Mouse (Mus musculus) midbrain, embryonic 16.5 days (tissue): ENCODE measurements at regions not wholly inside any gene's neighbourhood (a gene's known extent, or its start where the extent isn't known, plus 50 kb on each side); places are given as distances from the start of the nearest gene placed in this dataset.

Experiments used
- ATAC-seq: fragments of 200-750 bp; cut with Nextera tagmentation; 2 replicates; pipeline ENCODE4 v1.8.0; 2017; ENCODE audit warnings: moderate TSS enrichment
- H3K27ac ChIP-seq: fragments of 300-500 bp; sonication (generic); 2 replicates; pipeline ENCODE4 v1.5.1; 2014; ENCODE audit warnings: mild to moderate bottlenecking, low read length, mixed read lengths
- H3K27me3 ChIP-seq: fragments of 300-500 bp; sonication (generic); 2 replicates; pipeline ENCODE4 v1.6.1; 2014; ENCODE audit warnings: low read depth, low read length, mixed read lengths; ENCODE audit not compliant: control insufficient read depth, insufficient read depth
- H3K36me3 ChIP-seq: fragments of 300-500 bp; sonication (generic); 2 replicates; pipeline ENCODE4 v1.6.1; 2014; ENCODE audit warnings: mild to moderate bottlenecking, low read length, moderate library complexity, mixed read lengths; ENCODE audit not compliant: control insufficient read depth, insufficient read depth
- H3K4me1 ChIP-seq: fragments of 300-500 bp; sonication (generic); 2 replicates; pipeline ENCODE4 v1.6.1; 2014; ENCODE audit warnings: mild to moderate bottlenecking, low read length, mixed read lengths; ENCODE audit not compliant: control insufficient read depth, insufficient read depth
- H3K4me2 ChIP-seq: fragments of 300-500 bp; sonication (generic); 2 replicates; pipeline ENCODE4 v1.6.1; 2014; ENCODE audit warnings: mild to moderate bottlenecking, low read length, mixed read lengths
- H3K4me3 ChIP-seq: fragments of 300-500 bp; sonication (generic); 2 replicates; pipeline ENCODE4 v1.5.1; 2014; ENCODE audit warnings: low read depth, mild to moderate bottlenecking, low read length, moderate library complexity, mixed read lengths
- H3K9ac ChIP-seq: fragments of 300-500 bp; sonication (generic); 2 replicates; pipeline ENCODE4 v1.6.1; 2014; ENCODE audit warnings: low read depth, low read length, mixed read lengths
- H3K9me3 ChIP-seq: fragments of 300-500 bp; sonication (generic); replicated peaks from 2 replicates; pipeline ENCODE4 v1.6.1; 2014; ENCODE audit warnings: mild to moderate bottlenecking, low read length, mixed read lengths; ENCODE audit not compliant: control insufficient read depth, poor library complexity, severe bottlenecking
- WGBS: fragments of 180-500 bp; shearing (Covaris S2); extraction: QIAGEN DNeasy Blood & Tissue Kit; methylation state at CpG from one replicate; pipeline ENCODE4 v1.1.7; 2014; 5-methylcytosine and 5-hydroxymethylcytosine counted together

GRCm38 (mm10) chr7:69061242-69061641 is 312.2 kb upstream of the Arrdc4 start:
- WGBS, result 56% methylated on average over 4 of the region's 4 CpGs
- no peaks in the 10 kb centered on the region for H3K36me3 ChIP-seq
- ATAC-seq, result peak; percentile 88

GRCm38 (mm10) chr7:69016575-69016974 is 267.5 kb upstream of the Arrdc4 start:
- Histone ChIP-seq H3K27ac (no peak overlapping the region), H3K4me1 (no peaks in the 10 kb centered on the region), H3K4me3 (no peak overlapping the region), H3K9ac (no peak overlapping the region), H3K9me3 (no peaks in the 10 kb centered on the region), H3K36me3 (no peaks in the 10 kb centered on the region), H3K4me2 (peak overlapping the region; percentile 3; the same call in 1 of the 2 replicates), H3K27me3 (no peaks in the 10 kb centered on the region)
- 0 out of 2 replicates have a peak, but pooled peaks have one; percentile 11 for ATAC-seq
- WGBS, result 37% methylated on average over 8 of the region's 8 CpGs

More at GRCm38 (mm10) chr7:69061242-69061641, 312.2 kb upstream of the Arrdc4 start:
- Histone ChIP-seq H3K27me3 (no peaks in the 10 kb centered on the region), H3K9ac (no peak overlapping the region), H3K4me3 (no peak overlapping the region), H3K4me1 (peaks cover 9% of the 10 kb centered on the region), H3K27ac (no peak overlapping the region), H3K4me2 (no peak overlapping the region), H3K9me3 (no peaks in the 10 kb centered on the region)

DNA sequence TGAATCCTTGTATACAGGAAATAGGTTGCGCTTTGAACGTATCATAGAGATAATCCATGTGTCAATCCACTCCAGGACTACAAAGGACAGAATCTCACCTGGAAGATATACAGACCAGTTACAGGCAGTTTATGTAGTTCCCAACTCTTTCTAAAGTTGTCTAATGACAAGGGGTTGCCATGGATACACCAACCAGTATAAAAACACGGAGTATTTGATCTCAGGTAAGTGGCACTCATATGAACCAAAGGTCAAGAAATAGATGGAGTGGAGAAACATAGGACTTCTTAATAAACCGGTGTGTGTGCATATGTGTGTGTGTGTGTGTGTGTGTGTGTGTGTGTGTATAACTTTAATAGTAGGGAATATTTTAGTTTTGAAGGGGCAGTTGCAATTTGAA is 266.0 kb upstream of the Arrdc4 start:
- ATAC-seq, result no peak
- WGBS, result 78% methylated on average over 4 of the region's 4 CpGs
- no peak overlapping the region for H3K9ac ChIP-seq

DNA sequence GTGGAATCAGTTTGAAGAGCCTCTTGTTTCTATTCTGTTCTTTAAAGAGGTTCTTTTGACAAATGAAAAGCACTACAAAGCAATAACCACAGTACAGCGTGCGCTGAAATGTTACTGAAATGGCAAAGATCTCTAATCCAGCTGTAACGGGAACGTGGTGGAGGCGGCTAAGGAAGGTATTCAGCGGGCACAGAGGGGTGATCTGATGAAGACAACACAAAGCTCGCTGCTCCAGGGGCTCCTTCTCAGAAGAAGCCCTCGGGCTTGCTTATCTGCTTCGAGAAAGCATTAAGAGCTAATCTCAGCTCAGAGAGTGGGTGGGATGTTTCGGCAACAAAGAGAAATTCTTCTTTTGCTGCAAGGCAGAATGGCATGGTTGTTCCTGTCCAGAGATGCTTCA is 258.2 kb upstream of the Arrdc4 start:
- Histone ChIP-seq H3K4me1 (no peaks in the 10 kb centered on the region), H3K9ac (no peak overlapping the region), H3K4me2 (0 out of 2 replicates have a peak overlapping the region, but pooled peaks have one; percentile 19), H3K36me3 (no peaks in the 10 kb centered on the region), H3K4me3 (no peak overlapping the region), H3K9me3 (no peaks in the 10 kb centered on the region), H3K27me3 (no peaks in the 10 kb centered on the region), H3K27ac (no peak overlapping the region)
- 38% methylated on average over 10 of the region's 10 CpGs for WGBS
- ATAC-seq, result no peak

More for the DNA sequence above, 266.0 kb upstream of the Arrdc4 start:
- no peaks in the 10 kb centered on the region for H3K36me3 ChIP-seq
- H3K4me3 ChIP-seq, result no peak overlapping the region
- H3K4me1 ChIP-seq, result no peaks in the 10 kb centered on the region
- H3K27me3 ChIP-seq, result no peaks in the 10 kb centered on the region
- no peak overlapping the region for H3K4me2 ChIP-seq
- H3K27ac ChIP-seq, result no peak overlapping the region
- H3K9me3 ChIP-seq, result no peaks in the 10 kb centered on the region

- H3K27ac ChIP-seq, result no peak overlapping the region
- no peak for ATAC-seq
- no peaks in the 10 kb centered on the region for H3K27me3 ChIP-seq
- H3K9ac ChIP-seq, result no peak overlapping the region
- no peak overlapping the region for H3K4me3 ChIP-seq
- H3K4me2 ChIP-seq, result no peak overlapping the region
- H3K9me3 ChIP-seq, result no peaks in the 10 kb centered on the region
- WGBS, result 90% methylated on average over 4 of the region's 4 CpGs
- no peaks in the 10 kb centered on the region for H3K36me3 ChIP-seq
- H3K4me1 ChIP-seq, result no peaks in the 10 kb centered on the region
These were observed 239.0 kb upstream of the Arrdc4 start for GRCm38 (mm10) chr7:68988061-68988460.

DNA sequence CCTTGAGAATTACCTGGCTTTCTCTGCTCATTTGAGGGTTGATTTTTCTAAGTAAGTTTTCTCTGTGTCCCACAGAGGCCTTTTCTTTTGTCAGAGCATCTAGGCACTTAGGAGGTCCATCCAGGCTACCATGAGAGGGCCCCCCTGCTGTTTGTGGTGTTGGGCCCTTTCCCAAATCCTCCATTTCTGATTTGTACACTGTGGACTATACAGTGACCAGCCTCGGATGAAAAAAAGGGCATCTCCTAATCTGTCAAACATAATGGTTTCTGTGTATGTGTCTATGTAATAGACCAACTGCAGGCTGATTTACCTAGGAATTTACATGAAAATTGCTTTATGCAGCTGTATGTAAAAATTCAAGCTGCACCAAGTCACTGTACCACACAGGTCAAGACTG is 234.9 kb upstream of the Arrdc4 start:
- no peak overlapping the region for H3K9ac ChIP-seq
- ATAC-seq, result no peak
- H3K4me1 ChIP-seq, result no peaks in the 10 kb centered on the region
- H3K27me3 ChIP-seq, result no peaks in the 10 kb centered on the region
- no peaks in the 10 kb centered on the region for H3K36me3 ChIP-seq
- H3K9me3 ChIP-seq, result no peaks in the 10 kb centered on the region
- H3K4me2 ChIP-seq, result no peak overlapping the region
- 24% methylated on average over 1 of the region's 1 CpGs for WGBS
- H3K4me3 ChIP-seq, result no peak overlapping the region
- no peak overlapping the region for H3K27ac ChIP-seq

DNA sequence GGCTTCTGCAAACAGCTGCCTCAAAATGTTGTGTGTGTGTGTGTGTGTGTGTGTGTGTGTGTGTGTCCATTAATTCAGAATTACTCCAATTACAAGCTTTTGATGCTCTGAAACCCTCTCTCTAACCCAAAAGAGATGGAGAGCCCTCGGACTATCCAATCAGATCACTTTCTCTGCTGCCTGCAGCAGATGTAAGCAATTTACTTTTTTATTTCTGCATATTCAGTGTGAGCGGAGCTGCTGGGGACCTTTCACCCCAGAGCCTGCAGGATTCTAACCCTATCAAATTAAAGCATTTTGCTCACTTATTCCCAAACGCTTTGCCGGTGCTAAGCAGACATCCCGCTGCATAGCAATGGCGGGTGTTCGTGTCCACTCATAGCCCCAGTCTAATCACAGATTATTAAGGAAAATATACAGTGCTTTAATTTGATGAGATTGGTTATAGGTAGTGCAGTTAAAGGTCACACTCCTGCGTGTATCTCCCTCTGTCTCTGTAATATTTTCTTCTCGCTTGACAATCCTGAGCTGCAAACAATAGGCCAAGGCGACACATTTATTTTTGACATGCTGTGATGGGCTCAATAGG is 234.0 kb upstream of the Arrdc4 start:
- Histone ChIP-seq H3K27ac (no peak overlapping the region), H3K36me3 (no peaks in the 10 kb centered on the region), H3K27me3 (no peaks in the 10 kb centered on the region), H3K4me1 (peaks cover under 1% of the 10 kb centered on the region), H3K4me2 (no peak overlapping the region), H3K4me3 (no peak overlapping the region), H3K9me3 (no peaks in the 10 kb centered on the region), H3K9ac (no peak overlapping the region)
- ATAC-seq, result no peak
- 50% methylated on average over 10 of the region's 10 CpGs for WGBS

DNA sequence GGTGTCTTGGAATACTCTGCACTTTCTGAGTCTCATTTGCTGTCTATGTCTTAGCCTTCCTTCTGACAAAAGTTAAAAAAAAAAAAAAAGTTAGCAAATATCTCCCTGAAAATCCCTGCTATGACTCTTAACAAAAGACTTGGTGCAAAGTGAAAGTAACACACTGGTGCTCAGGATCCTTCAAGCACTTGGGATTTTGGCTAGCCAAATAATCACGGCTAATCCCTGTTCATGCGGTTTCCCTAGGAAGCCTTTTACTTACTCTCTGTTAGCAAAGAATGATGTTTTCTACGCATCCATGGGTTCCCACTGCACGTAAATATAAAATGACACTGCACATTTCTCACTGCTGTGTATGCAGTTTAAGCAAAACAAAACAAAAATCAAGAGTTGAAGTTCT is 229.5 kb upstream of the Arrdc4 start:
- 25% methylated on average over 4 of the region's 4 CpGs for WGBS

DNA sequence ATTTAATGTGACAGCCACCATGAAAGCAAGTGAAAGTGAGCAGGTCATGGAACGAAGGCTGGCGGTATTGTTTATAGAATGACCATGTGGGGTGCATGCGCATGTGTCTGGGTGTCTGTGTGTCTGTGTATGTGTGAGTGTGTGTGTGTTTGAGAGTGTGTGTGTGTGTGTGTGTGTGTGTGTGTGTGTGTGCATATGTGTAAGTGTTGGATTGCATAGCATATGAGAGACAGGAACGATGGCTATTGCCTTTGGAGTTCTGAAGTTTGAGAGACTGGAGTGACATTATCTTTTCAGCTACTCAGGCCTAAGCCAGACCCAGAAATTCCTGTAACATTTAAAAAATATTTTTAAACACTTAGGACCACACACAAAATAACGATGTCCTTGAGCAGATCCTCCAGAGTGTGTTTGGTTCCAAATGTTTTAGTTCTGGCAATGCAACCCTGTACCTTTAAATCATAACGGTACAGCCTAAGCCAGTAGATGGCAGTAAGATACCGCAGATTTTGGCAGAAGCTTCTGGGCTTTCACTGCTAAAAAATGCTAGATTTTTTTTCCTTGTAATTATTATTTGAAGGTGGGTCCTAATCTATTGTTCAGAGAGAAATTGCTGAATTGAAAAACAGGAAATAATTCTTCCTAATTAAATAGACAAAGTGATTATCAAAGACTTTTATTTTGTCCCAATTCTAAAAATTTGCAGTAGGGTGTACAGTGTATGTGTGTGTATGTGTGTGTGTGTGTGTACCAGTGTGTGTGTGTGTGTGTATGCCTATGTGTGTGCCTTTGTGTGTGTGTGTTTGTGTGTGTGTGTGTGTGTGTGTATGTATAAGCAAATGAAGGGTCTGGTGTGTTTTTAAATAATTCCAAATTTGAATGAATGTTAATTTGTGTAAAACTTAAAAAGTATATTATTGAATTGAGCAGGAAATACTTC is 228.0 kb upstream of the Arrdc4 start:
- Histone ChIP-seq H3K9me3 (no peaks in the 10 kb centered on the region), H3K4me3 (no peak overlapping the region), H3K4me1 (peaks cover 4% of the 10 kb centered on the region), H3K9ac (no peak overlapping the region), H3K27ac (no peak overlapping the region), H3K36me3 (no peaks in the 10 kb centered on the region), H3K4me2 (no peak overlapping the region), H3K27me3 (no peaks in the 10 kb centered on the region; the same call in 1 of the 2 replicates)
- 56% methylated on average over 7 of the region's 7 CpGs for WGBS
- peak; percentile 76; the same call in 1 of the 2 replicates for ATAC-seq

More for the DNA sequence above, 229.5 kb upstream of the Arrdc4 start:
- Histone ChIP-seq H3K27me3 (no peaks in the 10 kb centered on the region; the same call in 1 of the 2 replicates), H3K4me1 (peaks cover 4% of the 10 kb centered on the region), H3K9me3 (no peaks in the 10 kb centered on the region), H3K36me3 (no peaks in the 10 kb centered on the region), H3K9ac (no peak overlapping the region), H3K27ac (no peak overlapping the region), H3K4me3 (no peak overlapping the region), H3K4me2 (no peak overlapping the region)
- no peak for ATAC-seq
